10 mouse cellular contexts compared by ENCODE assay signal in genomic region chr12:31294526-31294925, GRCm38 (mm10). TPM values are rescaled to one million over a fixed set of nuclear protein-coding genes. Genes with fewer than 3 reads are reported as not detected.
DNase-seq lines count a peak whose midpoint lies in the region; ATAC-seq and TF ChIP-seq lines count a peak whose summit lies in the region.
"Had no signal": no experiment of that assay in that cellular context is flagged by ENCODE, and none has a peak within 500 bp of the region (broad histone marks: within the 10 kb centered on the region; RNA-seq: fewer than 3 reads in every experiment).

No protein-coding gene starts in this region.

- H3K27ac ChIP-seq in lung, embryonic 14.5 days (ENCODE audit: low read depth), result peak overlapping the region; percentile 63; the same call in 1 of the 2 replicates
- peak overlapping the region; percentile 59; the same call in 1 of the 2 replicates for H3K27ac ChIP-seq in intestine, embryonic 16.5 days (ENCODE audit: low read length)
- no peak overlapping the region for H3K27ac ChIP-seq in liver, embryonic 11.5 days (ENCODE audit: low read depth, low read length)
- H3K27ac ChIP-seq in stomach, embryonic 14.5 days (ENCODE audit: low read length), result peak overlapping the region; percentile 53

- peaks cover 83% of the 10 kb centered on the region for H3K36me3 ChIP-seq in lung, embryonic 14.5 days (ENCODE audit: insufficient read depth)
- H3K36me3 ChIP-seq in intestine, embryonic 16.5 days (ENCODE audit: control insufficient read depth, insufficient read depth, low read length), result peaks cover 7% of the 10 kb centered on the region; the same call in 1 of the 2 replicates
- H3K36me3 ChIP-seq in liver, embryonic 11.5 days (ENCODE audit: control insufficient read depth, insufficient read depth, low read length), result peaks cover 6% of the 10 kb centered on the region; the same call in 1 of the 2 replicates
- H3K36me3 ChIP-seq in stomach, embryonic 14.5 days (ENCODE audit: control insufficient read depth, insufficient read depth, low read length), result peaks cover 54% of the 10 kb centered on the region

- DNase-seq in lung, embryonic 14.5 days, result peak; percentile 68
- DNase-seq in lung, adult 2 months, result no peak
- DNase-seq in liver, embryonic 11.5 days (ENCODE audit: low spot score), result no peak
- no peak for DNase-seq in testis, postnatal 14 days (ENCODE audit: low spot score)
- no peak for DNase-seq in right cerebral cortex, postnatal 4 days
- DNase-seq in adipocyte (ENCODE audit: low spot score), result no peak
- DNase-seq: cerebellum, adult 18-20 months had no signal

- WGBS in lung, embryonic 14.5 days, result 18% methylated on average over 10 of the region's 10 CpGs
- WGBS in lung, adult 2 months, result 41% methylated on average over 10 of the region's 10 CpGs
- 31% methylated on average over 10 of the region's 10 CpGs for WGBS in intestine, embryonic 16.5 days
- 62% methylated on average over 10 of the region's 10 CpGs for WGBS in liver, embryonic 11.5 days
- 27% methylated on average over 10 of the region's 10 CpGs for WGBS in stomach, embryonic 14.5 days

- H3K4me3 ChIP-seq in lung, embryonic 14.5 days (ENCODE audit: low read depth, low read length), result no peak overlapping the region
- H3K4me3 ChIP-seq in lung, adult 2 months (replicated peaks; ENCODE audit: extremely low read depth, low read depth, low read length), result no peak overlapping the region
- no peak overlapping the region for H3K4me3 ChIP-seq in intestine, embryonic 16.5 days (ENCODE audit: low read length)
- no peak overlapping the region for H3K4me3 ChIP-seq in liver, embryonic 11.5 days (ENCODE audit: low read depth, low read length)
- H3K4me3 ChIP-seq in stomach, embryonic 14.5 days (ENCODE audit: low read depth, low read length), result no peak overlapping the region

- H3K9me3 ChIP-seq in lung, embryonic 14.5 days (ENCODE audit: low read depth, low read length), result no peaks in the 10 kb centered on the region
- H3K9me3 ChIP-seq in intestine, embryonic 16.5 days (ENCODE audit: control insufficient read depth, low read length), result no peaks in the 10 kb centered on the region; the same call in 1 of the 2 replicates
- H3K9me3 ChIP-seq in liver, embryonic 11.5 days (ENCODE audit: control insufficient read depth, low read length), result no peaks in the 10 kb centered on the region
- H3K9me3 ChIP-seq in stomach, embryonic 14.5 days (ENCODE audit: control insufficient read depth, low read depth, low read length), result no peaks in the 10 kb centered on the region

- H3K4me2 ChIP-seq in lung, embryonic 14.5 days, result peak overlapping the region; percentile 10; the same call in 1 of the 2 replicates
- H3K4me2 ChIP-seq in intestine, embryonic 16.5 days (ENCODE audit: low read depth, low read length), result no peak overlapping the region
- H3K4me2 ChIP-seq in liver, embryonic 11.5 days, result no peak overlapping the region
- no peak overlapping the region for H3K4me2 ChIP-seq in stomach, embryonic 14.5 days (replicated peaks; ENCODE audit: low read depth, low read length)

- ATAC-seq in lung, embryonic 14.5 days (ENCODE audit: insufficient read depth), result peak; percentile 84
- peak; percentile 78 for ATAC-seq in intestine, embryonic 16.5 days
- ATAC-seq in liver, embryonic 11.5 days (replicated peaks; ENCODE audit: low FRiP score), result peak; percentile 66; the same call in 1 of the 2 replicates
- peak; percentile 87 for ATAC-seq in stomach, embryonic 14.5 days (ENCODE audit: insufficient number of reproducible peaks, insufficient read depth, low FRiP score, low read depth)

- H3K4me1 ChIP-seq in lung, embryonic 14.5 days (ENCODE audit: insufficient read depth), result peaks cover 4% of the 10 kb centered on the region; the same call in 1 of the 2 replicates
- peaks cover 5% of the 10 kb centered on the region for H3K4me1 ChIP-seq in lung, adult 2 months (ENCODE audit: control insufficient read depth, insufficient read depth, low read length)
- peaks cover 20% of the 10 kb centered on the region for H3K4me1 ChIP-seq in intestine, embryonic 16.5 days (ENCODE audit: control insufficient read depth, insufficient read depth, low read length)
- H3K4me1 ChIP-seq in liver, embryonic 11.5 days (replicated peaks; ENCODE audit: control insufficient read depth, insufficient read depth, low read length), result 0 out of 2 replicates have a peak, but pooled peaks cover 4% of the 10 kb centered on the region
- H3K4me1 ChIP-seq in stomach, embryonic 14.5 days (ENCODE audit: control insufficient read depth, insufficient read depth, low read length), result peaks cover 26% of the 10 kb centered on the region

- no peaks in the 10 kb centered on the region for H3K27me3 ChIP-seq in lung, embryonic 14.5 days (ENCODE audit: insufficient read depth, low read length)
- no peaks in the 10 kb centered on the region for H3K27me3 ChIP-seq in intestine, embryonic 16.5 days (replicated peaks; ENCODE audit: control insufficient read depth, insufficient read depth, low read length)
- H3K27me3 ChIP-seq in liver, embryonic 11.5 days (replicated peaks; ENCODE audit: control insufficient read depth, insufficient read depth, low read length), result no peaks in the 10 kb centered on the region
- no peaks in the 10 kb centered on the region for H3K27me3 ChIP-seq in stomach, embryonic 14.5 days (ENCODE audit: control insufficient read depth, insufficient read depth, low read length)

- TF ChIP-seq POLR2A in lung, adult 2 months (IDR thresholded peaks at IDR 0.05; ENCODE audit: borderline replicate concordance, extremely low read depth, low read depth, low read length), result no peak

- H3K9ac ChIP-seq in lung, embryonic 14.5 days, result no peak overlapping the region
- 0 out of 2 replicates have a peak overlapping the region, but pooled peaks have one; percentile 18 for H3K9ac ChIP-seq in intestine, embryonic 16.5 days (ENCODE audit: low read depth, low read length)
- no peak overlapping the region for H3K9ac ChIP-seq in liver, embryonic 11.5 days (ENCODE audit: low read depth, low read length)
- H3K9ac ChIP-seq in stomach, embryonic 14.5 days (replicated peaks; ENCODE audit: low read depth, low read length), result no peak overlapping the region

- TF ChIP-seq CTCF in lung, embryonic 14.5 days (IDR thresholded peaks at IDR 0.05; ENCODE audit: low read depth), result no peak
- TF ChIP-seq CTCF in lung, adult 2 months (IDR thresholded peaks at IDR 0.05; ENCODE audit: insufficient read depth, low read length), result no peak

RNA-seq across cellular contexts. Expression of gene Lamb1, which starts 29.5 kb away (rescaled TPM):
- polyA plus RNA-seq in lung, embryonic 14.5 days (2014; fragmentation: Nextera tagmentation; extraction: Ambion mirVana), result 118 and 123 TPM in 2 replicates
- polyA plus RNA-seq in lung, adult 2 months (2012; rRNA removed), result 48.4 and 53.4 TPM in 2 replicates
- polyA plus RNA-seq in intestine, embryonic 16.5 days (2015; fragmentation: Nextera tagmentation; extraction: Ambion mirVana), result 60.4 and 65.1 TPM in 2 replicates
- 16.2 and 17.0 TPM in 2 replicates for polyA plus RNA-seq in liver, embryonic 11.5 days (2014; fragmentation: Nextera tagmentation; extraction: Ambion mirVana)
- polyA plus RNA-seq in stomach, embryonic 14.5 days (2014; fragmentation: Nextera tagmentation; extraction: Ambion mirVana), result 98.2 TPM in 2 replicates

RNA-seq across cellular contexts. Expression of gene Gm6993, which starts 54.0 kb away (rescaled TPM):
- not detected in 2 replicates for polyA plus RNA-seq in lung, embryonic 14.5 days (2014; fragmentation: Nextera tagmentation; extraction: Ambion mirVana)
- polyA plus RNA-seq in lung, adult 2 months (2012; rRNA removed), result not detected in 2 replicates
- not detected in 2 replicates for polyA plus RNA-seq in intestine, embryonic 16.5 days (2015; fragmentation: Nextera tagmentation; extraction: Ambion mirVana)
- not detected in 2 replicates for polyA plus RNA-seq in liver, embryonic 11.5 days (2014; fragmentation: Nextera tagmentation; extraction: Ambion mirVana)
- not detected in 2 replicates for polyA plus RNA-seq in stomach, embryonic 14.5 days (2014; fragmentation: Nextera tagmentation; extraction: Ambion mirVana)
- polyA plus RNA-seq: adrenal gland, adult 2 months had no signal

RNA-seq across cellular contexts. Expression of gene Dld, which starts 56.7 kb away (rescaled TPM):
- 124 and 128 TPM in 2 replicates for polyA plus RNA-seq in lung, embryonic 14.5 days (2014; fragmentation: Nextera tagmentation; extraction: Ambion mirVana)
- polyA plus RNA-seq in lung, adult 2 months (2012; rRNA removed), result 8.2 and 15.9 TPM in 2 replicates
- 156 and 164 TPM in 2 replicates for polyA plus RNA-seq in intestine, embryonic 16.5 days (2015; fragmentation: Nextera tagmentation; extraction: Ambion mirVana)
- polyA plus RNA-seq in liver, embryonic 11.5 days (2014; fragmentation: Nextera tagmentation; extraction: Ambion mirVana), result 139 and 157 TPM in 2 replicates
- 123 and 129 TPM in 2 replicates for polyA plus RNA-seq in stomach, embryonic 14.5 days (2014; fragmentation: Nextera tagmentation; extraction: Ambion mirVana)
